Mouse (Mus musculus): ENCODE data around the gene Btla. TPM values are rescaled to one million over a fixed set of nuclear protein-coding genes. Genes with fewer than 3 reads are reported as not detected.

Gene Btla
- polyA plus RNA-seq (2015; fragmentation: Illumina TruSeq; extraction: RNeasy Lipid Tissue Mini Kit (QIAGEN cat#74804); ENCODE audit: insufficient read depth, low replicate concordance): 407 TPM

GRCm38 (mm10) chr16:45223648-45224388 is at the start of gene Btla:
TSS of gene Btla (plus strand) at chr16:45224315.

Other genes with a start within 250 kb of the Btla start
- gene Ccdc80, start 130.9 kb upstream of the Btla start, polyA plus RNA-seq (2015; fragmentation: Illumina TruSeq; extraction: RNeasy Lipid Tissue Mini Kit (QIAGEN cat#74804); ENCODE audit: insufficient read depth, low replicate concordance): 23.5 TPM
- 37.6 TPM for gene Slc35a5, start 65.6 kb upstream of the Btla start, polyA plus RNA-seq (2015; fragmentation: Illumina TruSeq; extraction: RNeasy Lipid Tissue Mini Kit (QIAGEN cat#74804); ENCODE audit: insufficient read depth, low replicate concordance)
- gene Atg3, start 65.5 kb upstream of the Btla start, polyA plus RNA-seq (2015; fragmentation: Illumina TruSeq; extraction: RNeasy Lipid Tissue Mini Kit (QIAGEN cat#74804); ENCODE audit: insufficient read depth, low replicate concordance): 85.6 TPM
- gene Cd200, start 184.7 kb downstream of the Btla start, polyA plus RNA-seq (2015; fragmentation: Illumina TruSeq; extraction: RNeasy Lipid Tissue Mini Kit (QIAGEN cat#74804); ENCODE audit: insufficient read depth, low replicate concordance): 146 TPM